Mouse (Mus musculus) adrenal gland, adult 2 months (tissue): ENCODE results near the gene Txnrd2. TPM values are rescaled to one million over a fixed set of nuclear protein-coding genes. Genes with fewer than 3 reads are reported as not detected.
A peak's percentile ranks its signal among the peaks of the same experiment; 100 is the strongest.

Experiments
- DNase-seq: peaks from one replicate; pipeline ENCODE4 v3.0.0; 2021
- long read RNA-seq: library from polyadenylated mRNA; stranded (forward); transcript quantifications from one replicate; pipeline ENCODE4 v2.0.0, GENCODE M21; 2021
- polyA plus RNA-seq: library from polyadenylated mRNA; depleted of rRNA; stranded (reverse); fragments of >200 nt; gene quantifications from 2 replicates; pipeline ENCODE4 v1.2.3, GENCODE M21; 2012; rRNA removed
- total RNA-seq, 2 experiments: library from RNA; stranded (reverse); gene quantifications; 2 replicates each; pipeline ENCODE4 v1.2.3; 2021

The Txnrd2 gene
- total RNA-seq (10 to 100 TPM; 73.3 TPM), polyA plus RNA-seq (50.3 and 64.6 TPM in 2 replicates)
- long read RNA-seq, transcript Txnrd2-206 (4 exons, 532 nt), result major isoform, 9 of 120 reads
- long read RNA-seq, partial matches to known transcripts, result 14 of 120 reads
- long read RNA-seq, other reads (novel, unspliced or antisense), result 97 of 120 reads

GRCm38 (mm10) chr16:18426215-18426791, at the start of gene Txnrd2:
Txnrd2 (plus strand) TSS chr16:18426384.
- DNase-seq, result peak; percentile 91

GRCm38 (mm10) chr16:18377203-18377602, 49.0 kb upstream of the Txnrd2 start:
- DNase-seq, result no peak

- DNase-seq, result no peak
Measured at GRCm38 (mm10) chr16:18378489-18378888, 47.7 kb upstream of the Txnrd2 start.

- no peak for DNase-seq
Measured at GRCm38 (mm10) chr16:18379338-18380001, 46.7 kb upstream of the Txnrd2 start.

- no peak for DNase-seq
Measured at GRCm38 (mm10) chr16:18380495-18381063, 45.6 kb upstream of the Txnrd2 start.

GRCm38 (mm10) chr16:18381621-18382258, 44.4 kb upstream of the Txnrd2 start:
- no peak for DNase-seq

- peak; percentile 83 for DNase-seq
Measured at GRCm38 (mm10) chr16:18383045-18383726, 43.0 kb upstream of the Txnrd2 start.

GRCm38 (mm10) chr16:18383756-18384155, 42.4 kb upstream of the Txnrd2 start:
- peak; percentile 26 for DNase-seq

GRCm38 (mm10) chr16:18384211-18384610, 42.0 kb upstream of the Txnrd2 start:
- peak; percentile 27 for DNase-seq

GRCm38 (mm10) chr16:18384659-18385058, 41.5 kb upstream of the Txnrd2 start:
- DNase-seq, result no peak

- DNase-seq, result no peak
Measured at GRCm38 (mm10) chr16:18385411-18385810, 40.8 kb upstream of the Txnrd2 start.

- DNase-seq, result peak; percentile 57
Measured at GRCm38 (mm10) chr16:18386451-18386850, 39.7 kb upstream of the Txnrd2 start.

GRCm38 (mm10) chr16:18386972-18387371, 39.2 kb upstream of the Txnrd2 start:
- DNase-seq, result no peak

GRCm38 (mm10) chr16:18387704-18388582, 38.2 kb upstream of the Txnrd2 start:
- DNase-seq, result no peak

GRCm38 (mm10) chr16:18388583-18389435, 37.4 kb upstream of the Txnrd2 start:
- peak; percentile 6 for DNase-seq

GRCm38 (mm10) chr16:18390399-18390798, 35.8 kb upstream of the Txnrd2 start:
- no peak for DNase-seq

- no peak for DNase-seq
Measured at GRCm38 (mm10) chr16:18391127-18391526, 35.1 kb upstream of the Txnrd2 start.

- no peak for DNase-seq
Measured at GRCm38 (mm10) chr16:18391728-18392127, 34.5 kb upstream of the Txnrd2 start.

GRCm38 (mm10) chr16:18392469-18393426, 33.4 kb upstream of the Txnrd2 start:
- peak; percentile 96 for DNase-seq
